Mouse (Mus musculus) cerebellum, postnatal 14 days (tissue): ENCODE measurements around the gene Cnih4.

Experiments
- DNase-seq, 2 experiments: peaks; one replicate each; pipeline ENCODE4 v3.0.0; 2021; ENCODE audit warnings: mixed read lengths in 2 of 2

Gene Cnih4

DNA sequence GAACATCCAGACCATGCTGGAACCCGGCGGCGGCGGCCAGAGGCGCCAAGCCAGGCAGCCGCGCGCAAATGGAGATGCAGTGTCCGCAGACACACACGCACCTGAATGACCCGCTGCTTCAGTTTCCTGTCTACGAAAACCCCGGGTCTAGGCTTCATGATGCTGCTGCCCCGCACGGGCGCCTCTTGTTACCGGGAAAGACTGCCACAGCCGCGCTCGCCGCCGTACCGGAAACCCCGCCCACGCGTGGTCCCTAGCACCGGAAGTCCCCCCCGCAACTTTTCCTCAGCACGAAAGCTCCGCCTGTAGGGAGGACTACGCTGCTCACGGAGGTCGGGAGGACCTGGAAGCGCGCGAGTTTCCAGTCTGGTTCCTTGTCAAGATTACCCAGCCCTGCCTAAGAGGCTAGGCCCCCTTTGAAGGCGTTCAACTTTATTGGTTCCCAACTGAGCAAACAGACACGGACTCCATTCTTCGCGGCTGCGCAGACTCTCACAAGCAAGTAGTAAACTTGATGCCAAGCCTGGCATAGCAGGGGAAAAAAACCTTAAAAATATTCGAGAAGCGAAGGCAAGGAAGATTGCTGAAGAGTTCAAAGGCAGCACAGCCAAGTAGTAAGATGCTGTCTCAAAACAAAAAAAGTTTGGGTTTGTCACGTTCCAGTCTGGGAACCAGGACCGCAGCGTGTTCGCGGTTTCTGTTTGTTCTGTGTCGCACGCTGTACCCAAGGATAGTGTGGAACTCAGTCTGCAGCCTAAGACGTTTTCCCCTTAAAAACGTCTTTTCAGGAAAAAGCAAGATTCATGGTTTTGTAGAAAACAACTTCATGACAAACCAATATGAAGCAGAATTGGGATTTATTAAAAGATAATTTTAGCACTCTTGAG is at the start of gene Cnih4, which contains the start of gene Nvl:
Gene Cnih4 (plus strand): TSS at position 744 of the 887 bp plus-strand sequence.
Gene Nvl (minus strand): TSS at position 255 of the 887 bp plus-strand sequence.
- DNase-seq = peak; percentile 95 to 96

GRCm38 (mm10) chr1:181117112-181117511 is 27.4 kb upstream of the Cnih4 start:
- DNase-seq = no peak

DNA sequence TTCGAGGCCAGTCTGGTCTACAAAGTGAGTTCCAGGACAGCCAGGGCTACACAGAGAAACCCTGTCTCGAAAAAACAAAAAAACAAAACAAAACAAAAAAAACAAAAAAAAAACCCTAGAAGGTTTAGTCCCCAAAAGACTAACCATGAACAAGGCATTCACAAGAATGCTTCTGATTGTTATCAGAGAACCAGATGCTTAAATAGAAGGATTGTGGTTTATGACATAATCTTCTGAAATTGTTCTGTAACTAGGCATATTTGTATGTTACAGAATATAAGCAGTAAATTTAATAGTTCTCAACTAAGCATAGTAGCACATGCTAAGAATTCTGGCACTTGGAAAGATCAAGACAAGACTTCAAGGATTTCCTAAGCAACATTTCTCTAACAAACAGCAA is 20.3 kb upstream of the Cnih4 start:
- DNase-seq = no peak

DNA sequence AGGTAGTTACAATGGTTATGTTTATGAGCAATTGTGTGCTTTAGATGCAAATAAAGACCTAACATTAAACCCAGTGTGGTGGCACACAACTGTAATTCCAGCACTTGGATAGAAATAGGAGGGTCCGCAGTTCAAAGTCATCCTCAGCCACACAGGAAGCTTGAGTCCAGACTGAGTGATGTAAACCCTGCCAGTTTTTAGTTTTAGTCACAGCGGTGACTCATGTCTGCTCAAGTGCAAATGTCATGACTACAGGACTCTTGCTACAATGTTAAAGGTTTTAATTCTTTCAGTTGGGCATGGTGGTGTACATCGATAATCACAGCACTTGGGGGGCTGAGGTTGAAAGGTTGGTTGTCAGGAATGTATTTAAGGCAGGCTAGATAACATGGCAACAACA is 18.6 kb upstream of the Cnih4 start:
- DNase-seq = no peak

GRCm38 (mm10) chr1:181126766-181127165 is 17.7 kb upstream of the Cnih4 start:
- DNase-seq = no peak

DNA sequence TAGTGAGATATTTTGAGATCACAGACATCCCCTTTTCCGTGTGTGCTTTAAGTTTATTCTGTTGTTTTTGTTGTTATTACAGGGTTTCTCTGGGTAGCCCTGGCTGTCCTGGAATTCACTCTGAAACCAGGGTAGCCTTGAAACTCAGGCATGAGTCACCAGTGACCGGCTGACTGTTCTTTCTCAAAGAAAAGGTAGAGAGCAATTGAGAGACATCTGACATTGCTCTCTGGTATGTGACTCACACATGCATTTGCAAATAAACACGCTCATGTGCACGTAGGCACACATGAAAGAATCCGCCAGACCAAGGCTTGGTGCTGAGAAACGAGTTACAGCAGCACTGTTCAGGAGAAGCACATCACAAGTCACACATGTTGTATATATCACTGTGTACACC is 12.6 kb upstream of the Cnih4 start:
- no peak for DNase-seq

- no peak for DNase-seq
Measured at GRCm38 (mm10) chr1:181138730-181139129, 5.8 kb upstream of the Cnih4 start.

GRCm38 (mm10) chr1:181143609-181143949 is 914 bp upstream of the Cnih4 start:
- no peak for DNase-seq

DNA sequence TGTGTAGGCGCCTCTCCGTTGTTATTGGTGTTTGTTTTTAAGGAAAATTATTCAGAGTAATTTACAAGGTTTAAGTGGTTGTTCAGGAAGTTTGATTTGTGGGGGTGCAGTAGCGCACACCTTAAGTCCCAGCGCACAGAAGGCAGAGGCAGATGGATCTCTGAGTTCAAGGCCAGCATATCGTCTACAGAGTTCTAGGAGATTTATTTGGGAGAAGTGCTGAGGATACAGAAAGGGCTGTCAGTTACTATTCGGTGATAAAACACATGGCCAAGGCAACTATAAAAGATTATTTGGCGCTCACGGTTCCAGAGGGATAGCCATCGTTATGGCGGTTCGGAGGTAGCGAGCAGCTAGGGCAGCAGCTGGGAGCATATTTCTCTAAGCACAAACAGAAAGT is 473 bp downstream of the Cnih4 start:
- DNase-seq = no peak

DNA sequence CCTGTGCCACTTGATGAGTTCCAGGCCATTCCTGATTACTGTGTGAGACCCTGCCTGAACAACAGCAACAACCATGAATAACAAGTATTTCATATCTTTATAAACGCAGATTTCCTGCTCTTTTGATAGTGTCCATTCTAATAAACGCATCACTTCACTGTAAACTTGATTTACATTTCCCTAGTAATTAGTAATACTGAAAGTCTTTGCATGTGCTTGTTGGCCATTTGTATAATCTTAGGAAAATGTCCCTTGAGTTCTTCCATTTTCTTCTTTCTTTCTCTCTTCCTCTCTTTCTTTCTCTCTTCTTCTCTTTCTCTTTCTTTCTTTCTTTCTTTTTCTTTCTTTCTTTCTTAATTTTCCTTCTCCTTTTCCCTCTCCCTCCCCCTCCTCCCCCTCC is 1.7 kb downstream of the Cnih4 start:
- DNase-seq = no peak

DNA sequence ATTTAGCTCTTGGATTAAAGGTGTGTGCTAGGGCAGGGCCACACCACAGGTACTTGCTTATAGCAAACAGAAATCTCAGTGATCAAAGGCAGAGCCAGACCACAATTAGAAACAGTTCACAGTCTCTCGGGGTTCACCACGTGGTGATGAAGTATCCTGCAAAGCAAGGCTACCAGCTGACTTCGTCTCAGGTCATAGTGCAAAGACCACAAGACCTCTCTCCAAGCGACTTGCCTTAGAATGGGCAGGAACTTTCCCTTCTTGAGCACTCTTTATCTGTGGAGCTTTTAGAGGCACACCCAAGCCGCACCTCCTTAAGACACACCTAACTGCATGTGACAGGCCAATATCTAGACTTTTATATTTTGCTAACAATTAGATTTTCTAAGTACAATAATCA is 4.0 kb downstream of the Cnih4 start:
- DNase-seq = no peak

GRCm38 (mm10) chr1:181149373-181150017 is 5.0 kb downstream of the Cnih4 start:
- no peak for DNase-seq

- DNase-seq = no peak
Measured at GRCm38 (mm10) chr1:181150431-181150826, 5.9 kb downstream of the Cnih4 start.

DNA sequence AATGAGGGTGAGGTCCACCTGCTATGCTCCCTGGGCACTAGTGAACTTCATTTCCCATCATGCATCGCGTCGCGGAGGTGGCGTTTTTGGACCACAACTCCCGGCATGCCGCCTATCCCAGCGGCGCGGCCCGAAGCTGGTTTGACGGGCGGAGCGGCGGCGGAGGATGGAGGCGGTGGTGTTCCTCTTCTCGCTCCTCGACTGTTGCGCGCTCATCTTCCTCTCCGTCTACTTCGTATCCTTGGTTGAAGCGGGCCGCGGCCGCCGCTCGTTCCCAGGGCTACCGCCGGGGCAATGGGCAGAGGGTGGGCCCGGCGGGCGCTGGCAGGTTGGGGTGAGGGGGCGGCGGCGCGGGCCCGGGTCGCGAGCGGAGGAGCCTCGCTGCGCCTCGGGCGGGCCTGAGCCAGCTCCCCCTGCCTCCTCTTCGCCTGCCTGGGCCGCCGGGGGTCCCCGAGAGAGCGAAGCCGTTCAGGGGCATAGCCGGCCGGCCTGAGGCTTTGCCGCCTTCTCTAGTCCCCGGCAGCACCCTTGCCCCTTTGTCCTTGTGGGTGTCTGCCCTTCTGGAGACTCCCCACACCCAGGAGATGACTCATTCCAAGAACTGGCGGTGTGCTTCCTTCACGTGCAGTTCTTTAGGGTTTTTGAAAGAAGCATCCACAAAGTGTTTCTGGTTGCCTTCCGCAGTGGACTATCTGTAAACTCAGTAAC is 6.5 kb downstream of the Cnih4 start:
- DNase-seq = peak; percentile 96

DNA sequence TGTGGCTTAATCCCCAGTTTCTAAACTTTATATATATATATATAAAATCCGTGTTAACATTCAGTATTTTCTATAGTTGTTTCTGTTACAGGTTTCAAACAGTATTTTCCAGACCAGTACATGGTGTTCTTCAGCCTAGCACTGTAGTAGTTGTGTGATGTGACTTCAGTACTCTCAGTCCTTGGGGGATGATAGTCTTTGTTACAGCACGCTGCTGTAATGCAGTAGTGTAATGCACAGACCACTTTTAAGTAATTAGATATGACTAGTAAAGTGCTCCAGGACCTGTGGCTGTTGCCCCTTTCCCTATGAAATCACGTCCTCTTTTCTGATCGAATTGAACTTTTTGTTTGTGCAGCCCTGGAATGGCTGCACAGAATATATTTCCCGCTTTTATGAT is 7.0 kb downstream of the Cnih4 start:
- no peak for DNase-seq

DNA sequence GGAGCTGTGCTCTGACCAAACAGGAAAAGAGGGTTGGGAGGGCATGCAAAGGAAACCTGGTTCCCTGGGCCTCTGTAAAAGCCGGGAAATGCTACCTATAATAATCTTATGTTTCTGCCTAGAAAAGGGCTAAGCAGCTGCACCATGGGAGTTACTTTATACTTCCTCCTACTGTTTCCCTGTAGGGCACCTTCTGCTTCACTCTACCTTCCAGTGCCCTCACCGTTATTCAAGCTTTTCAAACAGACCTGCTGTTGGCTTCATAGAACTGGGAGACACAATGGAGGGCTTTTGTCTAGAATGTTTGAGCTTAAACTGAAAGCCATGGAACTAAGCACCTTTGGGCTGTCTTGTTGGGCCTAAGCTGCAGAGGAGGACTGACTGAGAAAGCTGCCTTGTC is 23.3 kb downstream of the Cnih4 start:
- DNase-seq = no peak

DNA sequence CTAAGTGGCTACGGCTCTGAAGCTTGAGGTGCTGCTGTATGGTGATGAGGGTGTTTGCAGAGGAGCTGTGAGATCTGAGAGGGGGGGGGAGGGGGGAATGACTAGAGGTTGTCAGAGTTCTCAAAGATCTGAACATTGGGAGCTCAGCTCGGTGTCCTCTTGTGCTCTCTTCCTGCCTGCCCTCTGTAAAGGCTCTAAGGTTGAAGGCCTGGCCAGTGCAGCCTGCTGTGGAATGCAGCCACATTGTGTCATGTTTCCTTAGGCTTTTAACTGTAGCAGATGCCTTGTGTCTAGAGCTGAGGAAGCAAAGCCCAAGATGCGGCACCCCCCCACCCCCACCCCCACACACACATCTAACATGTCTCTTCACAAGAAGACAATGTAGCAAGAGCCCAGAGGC is 23.9 kb downstream of the Cnih4 start:
- DNase-seq = no peak

DNA sequence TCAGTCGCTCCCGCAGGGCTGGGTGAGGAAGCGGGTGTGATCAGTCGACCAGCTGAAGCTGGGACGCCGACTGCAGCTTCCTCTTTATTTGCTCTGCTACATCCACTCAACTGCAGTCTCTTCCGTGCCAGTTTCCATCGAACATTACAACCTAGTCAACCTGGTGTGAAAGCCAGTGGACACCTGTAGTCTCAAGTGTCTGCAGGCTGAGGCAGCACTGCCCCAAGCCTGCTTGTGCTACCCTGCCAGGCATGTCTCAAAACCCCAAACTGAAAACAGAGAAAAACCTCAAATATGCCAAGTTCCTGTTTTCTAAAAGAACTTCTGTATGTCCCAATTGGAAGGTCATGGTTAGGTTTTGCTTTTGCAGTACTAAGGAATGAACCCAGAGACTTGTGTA is 25.7 kb downstream of the Cnih4 start:
- no peak for DNase-seq

- no peak for DNase-seq
Measured at GRCm38 (mm10) chr1:181188925-181189324, 44.4 kb downstream of the Cnih4 start.

- DNase-seq = no peak
Measured at GRCm38 (mm10) chr1:181199446-181199845, 55.0 kb downstream of the Cnih4 start.

GRCm38 (mm10) chr1:181210147-181210546 is 65.7 kb downstream of the Cnih4 start:
- peak; percentile 7 to 18 for DNase-seq

- DNase-seq = peak; percentile 59 to 63
Measured at GRCm38 (mm10) chr1:181210601-181211402, 66.3 kb downstream of the Cnih4 start.

GRCm38 (mm10) chr1:181211403-181211919 is 67.0 kb downstream of the Cnih4 start:
- DNase-seq = peak in 1 of 2 experiments; percentile 61
